Mouse (Mus musculus): ENCODE data around the gene Tanc2. TPM values are rescaled to one million over a fixed set of nuclear protein-coding genes. Genes with fewer than 3 reads are reported as not detected.

Gene Tanc2
- polyA plus RNA-seq, 1 experiment from 2014 or later = 12.2 TPM

- Histone ChIP-seq H3K27ac (ENCODE audit: low read length) (no peak overlapping the region), H3K9ac (replicated peaks; ENCODE audit: low read depth, low read length) (no peak overlapping the region), H3K36me3 (ENCODE audit: control insufficient read depth, insufficient read depth, low read length) (no peaks in the 10 kb centered on the region), H3K4me1 (ENCODE audit: control insufficient read depth, insufficient read depth, low read length) (no peaks in the 10 kb centered on the region), H3K4me2 (replicated peaks; ENCODE audit: low read depth, low read length) (no peak overlapping the region), H3K9me3 (ENCODE audit: control insufficient read depth, low read depth, low read length) (no peaks in the 10 kb centered on the region), H3K4me3 (ENCODE audit: low read depth, low read length) (no peak overlapping the region), H3K27me3 (ENCODE audit: control insufficient read depth, insufficient read depth, low read length) (no peaks in the 10 kb centered on the region)
- no peak for ATAC-seq (ENCODE audit: insufficient number of reproducible peaks, insufficient read depth, low FRiP score, low read depth)
- 89% methylated on average over 5 of the region's 5 CpGs for WGBS
Measured at GRCm38 (mm10) chr11:105975636-105976035, 385.9 kb downstream of the Tanc2 start.

- Histone ChIP-seq H3K9ac (replicated peaks; ENCODE audit: low read depth, low read length) (no peak overlapping the region), H3K4me1 (ENCODE audit: control insufficient read depth, insufficient read depth, low read length) (no peaks in the 10 kb centered on the region), H3K27me3 (ENCODE audit: control insufficient read depth, insufficient read depth, low read length) (no peaks in the 10 kb centered on the region), H3K27ac (ENCODE audit: low read length) (no peak overlapping the region), H3K4me3 (ENCODE audit: low read depth, low read length) (no peak overlapping the region), H3K4me2 (replicated peaks; ENCODE audit: low read depth, low read length) (no peak overlapping the region), H3K36me3 (ENCODE audit: control insufficient read depth, insufficient read depth, low read length) (no peaks in the 10 kb centered on the region), H3K9me3 (ENCODE audit: control insufficient read depth, low read depth, low read length) (no peaks in the 10 kb centered on the region)
- 70% methylated on average over 2 of the region's 2 CpGs for WGBS
- ATAC-seq (ENCODE audit: insufficient number of reproducible peaks, insufficient read depth, low FRiP score, low read depth) = no peak
Measured at GRCm38 (mm10) chr11:105978232-105978631, 388.4 kb downstream of the Tanc2 start.

- no peak overlapping the region for H3K27ac ChIP-seq (ENCODE audit: low read length)
- no peaks in the 10 kb centered on the region for H3K36me3 ChIP-seq (ENCODE audit: control insufficient read depth, insufficient read depth, low read length)
- H3K9ac ChIP-seq (replicated peaks; ENCODE audit: low read depth, low read length) = no peak overlapping the region
- no peak overlapping the region for H3K4me2 ChIP-seq (replicated peaks; ENCODE audit: low read depth, low read length)
- H3K4me3 ChIP-seq (ENCODE audit: low read depth, low read length) = no peak overlapping the region
- no peak for ATAC-seq (ENCODE audit: insufficient number of reproducible peaks, insufficient read depth, low FRiP score, low read depth)
- H3K4me1 ChIP-seq (ENCODE audit: control insufficient read depth, insufficient read depth, low read length) = no peaks in the 10 kb centered on the region
- no peaks in the 10 kb centered on the region for H3K27me3 ChIP-seq (ENCODE audit: control insufficient read depth, insufficient read depth, low read length)
- no peaks in the 10 kb centered on the region for H3K9me3 ChIP-seq (ENCODE audit: control insufficient read depth, low read depth, low read length)
- 56% methylated on average over 5 of the region's 5 CpGs for WGBS
Measured at GRCm38 (mm10) chr11:105978634-105979033, 388.8 kb downstream of the Tanc2 start.

Small RNA genes within 50 kb of the gene (microRNA-seq; reads per million reads assigned to microRNA genes)
- gene Gm23990 = not detected

Other genes starting within 250 kb of the Tanc2 start
- not detected in 2 replicates for gene March10, start 133.3 kb upstream of the Tanc2 start, polyA plus RNA-seq (2014; fragmentation: Nextera tagmentation; extraction: Ambion mirVana)

All from stomach, embryonic 14.5 days (tissue).